Mouse (Mus musculus) E14TG2a.4 (cell line): ENCODE data around the gene Grm6.

Experiments
- CTCF ChIP-seq: conservative IDR thresholded peaks from 2 replicates; pipeline ENCODE4 v1.5.1; 2014; ENCODE audit warnings: low read length
- POU5F1 ChIP-seq: IDR thresholded peaks from 2 replicates; pipeline ENCODE4 v1.6.1; 2014; ENCODE audit warnings: low read length, borderline replicate concordance

- TF ChIP-seq CTCF (no peak), POU5F1 (no peak)
Observed at GRCm38 (mm10) chr11:50848520-50849137, 1.9 kb upstream of the Grm6 start.
